Mouse (Mus musculus) brown adipose tissue, adult 24 weeks (tissue): ENCODE results near the gene Gm13040. TPM values are rescaled to one million over a fixed set of nuclear protein-coding genes. Genes with fewer than 3 reads are reported as not detected.
"Not testable (repeated sequence)": the region's sequence is repeated elsewhere in the genome, so short reads cannot be mapped to it uniquely, and the experiment has no call there.

ENCODE experiments used
- H3K27ac ChIP-seq: fragments of 200-500 bp; replicated peaks from 2 replicates; pipeline ENCODE4 v1.5.1; 2012; ENCODE audit warnings: low read depth, mild to moderate bottlenecking, low read length
- H3K4me1 ChIP-seq: fragments of 200-500 bp; 2 replicates; pipeline ENCODE4 v1.6.1; 2012; ENCODE audit warnings: low read length, mixed read lengths; ENCODE audit not compliant: control insufficient read depth, insufficient read depth, insufficient read length
- H3K4me3 ChIP-seq: fragments of 200-500 bp; 2 replicates; pipeline ENCODE4 v1.5.1; 2012; ENCODE audit warnings: low read depth, mild to moderate bottlenecking, low read length, moderate library complexity; ENCODE audit not compliant: insufficient read depth
- polyA plus RNA-seq: library from polyadenylated mRNA; stranded (reverse); fragments of >200 nt; gene quantifications from 2 replicates; pipeline ENCODE4 v1.2.4, GENCODE M21; 2012; ENCODE audit not compliant: missing spikeins, insufficient read depth, insufficient read length

Gm13040 gene
- polyA plus RNA-seq: not detected in 2 replicates

DNA sequence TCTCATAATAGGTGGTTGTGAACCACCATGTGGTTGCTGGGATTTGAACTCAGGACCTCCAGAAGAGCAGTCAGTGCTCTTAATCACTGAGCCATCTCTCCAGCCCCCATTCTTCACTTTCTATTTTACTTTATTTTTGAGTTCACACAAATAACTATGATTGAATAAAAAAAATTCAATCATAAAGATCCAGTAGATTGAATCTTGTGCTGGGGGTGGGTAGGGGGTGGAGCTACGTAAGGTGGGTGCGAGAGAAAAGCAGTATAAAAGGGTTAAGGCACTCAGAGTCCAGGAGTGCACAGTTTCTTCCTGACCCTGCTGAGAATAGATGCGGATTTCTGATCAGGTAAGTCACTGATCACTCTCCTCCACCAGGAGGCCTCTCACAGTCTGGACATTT lies at the start of gene Gm13040:
TSS of gene Gm13040 (plus strand) at position 301 of the 400 bp plus-strand sequence.
- H3K4me1 ChIP-seq, H3K27ac ChIP-seq, H3K4me3 ChIP-seq: not testable (repeated sequence)

DNA sequence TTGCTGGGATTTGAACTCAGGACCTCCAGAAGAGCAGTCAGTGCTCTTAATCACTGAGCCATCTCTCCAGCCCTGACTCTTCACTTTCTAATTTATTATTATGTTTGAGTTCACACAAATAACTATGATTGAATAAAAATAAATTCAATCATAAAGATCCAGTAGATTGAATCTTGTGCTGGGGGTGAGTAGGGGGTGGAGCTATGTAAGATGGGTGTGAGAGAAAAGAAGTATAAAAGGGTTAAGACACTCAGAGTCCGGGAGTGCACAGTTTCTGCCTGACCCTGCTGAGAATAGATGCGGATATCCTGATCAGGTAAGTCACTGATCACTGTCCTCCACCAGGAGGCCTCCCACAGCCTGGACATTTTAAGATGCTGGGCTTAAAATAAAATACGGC lies 24.7 kb upstream of the Gm13040 start, which contains the start of gene Gm13043:
TSS of gene Gm13043 (plus strand) at position 301 of the 400 bp plus-strand sequence.
- Histone ChIP-seq H3K4me1 (no peaks in the 10 kb centered on the region), H3K4me3 (no peak within 1 kb of the TSS), H3K27ac (no peak within 1 kb of the TSS)

- not testable (repeated sequence) for H3K4me3 ChIP-seq, H3K4me1 ChIP-seq, H3K27ac ChIP-seq
These were observed 15.6 kb downstream of the Gm13040 start, which contains the start of the genes BC080695 and Gm13057 for GRCm38 (mm10) chr4:143551400-143551799. Gene BC080695 (plus strand): TSS chr4:143551700. Gene Gm13057 (plus strand): TSS chr4:143551709.

Other genes starting within 250 kb of the Gm13040 start
- gene Pdpn, start 236.4 kb upstream of the Gm13040 start, polyA plus RNA-seq: 4.0 and 7.2 TPM in 2 replicates
- gene Lrrc38, start 186.2 kb upstream of the Gm13040 start, polyA plus RNA-seq: 0.59 and 2.9 TPM in 2 replicates
- not detected in 2 replicates for gene Pramel1, start 141.5 kb upstream of the Gm13040 start, polyA plus RNA-seq
- gene Pramef8, start 123.5 kb upstream of the Gm13040 start, polyA plus RNA-seq: 3.9 and 4.6 TPM in 2 replicates
- gene Oog4, start 85.6 kb upstream of the Gm13040 start, polyA plus RNA-seq: not detected in 2 replicates
- not detected in 2 replicates for gene Gm13043, start 24.6 kb upstream of the Gm13040 start, polyA plus RNA-seq
- not detected in 2 replicates for gene BC080695, start 15.7 kb downstream of the Gm13040 start, polyA plus RNA-seq
- not detected in 2 replicates for gene Gm13057, start 15.8 kb downstream of the Gm13040 start, polyA plus RNA-seq
- gene Gm13083, start 79.0 kb downstream of the Gm13040 start, polyA plus RNA-seq: not detected in 2 replicates
- not detected in 2 replicates for gene Gm13088, start 121.3 kb downstream of the Gm13040 start, polyA plus RNA-seq
- gene Gm13089, start 166.8 kb downstream of the Gm13040 start, polyA plus RNA-seq: not detected in 2 replicates
- not detected in 2 replicates for gene Gm13078, start 183.5 kb downstream of the Gm13040 start, polyA plus RNA-seq